Mouse (Mus musculus) stomach, postnatal 0 days (tissue): ENCODE measurements around the gene Dnaaf2. TPM values are rescaled to one million over a fixed set of nuclear protein-coding genes. Genes with fewer than 3 reads are reported as not detected.
"Not testable (repeated sequence)": the region's sequence is repeated elsewhere in the genome, so short reads cannot be mapped to it uniquely, and the experiment has no call there.

Experiments
- ATAC-seq: fragments of 200-750 bp; cut with Nextera tagmentation; 2 replicates; pipeline ENCODE4 v1.8.0; 2017; ENCODE audit not compliant: low FRiP score, low TSS enrichment
- DNase-seq: peaks from one replicate; pipeline ENCODE4 v3.0.0-alpha.2; 2016; ENCODE audit warnings: low spot score
- H3K27ac ChIP-seq: fragments of 300-500 bp; sonication (generic); replicated peaks from 2 replicates; pipeline ENCODE4 v1.5.1; 2014; ENCODE audit warnings: mild to moderate bottlenecking, control low read depth
- H3K27me3 ChIP-seq: fragments of 300-500 bp; sonication (generic); 2 replicates; pipeline ENCODE4 v1.6.1; 2014; ENCODE audit warnings: low read length; ENCODE audit not compliant: control insufficient read depth, insufficient read depth
- H3K36me3 ChIP-seq: fragments of 300-500 bp; sonication (generic); 2 replicates; pipeline ENCODE4 v1.6.1; 2014; ENCODE audit warnings: low read length, mixed read lengths; ENCODE audit not compliant: control insufficient read depth, insufficient read depth
- H3K4me1 ChIP-seq: fragments of 300-500 bp; sonication (generic); replicated peaks from 2 replicates; pipeline ENCODE4 v1.6.1; 2014; ENCODE audit warnings: antibody characterized with exemption; ENCODE audit not compliant: control insufficient read depth, insufficient read depth
- H3K4me2 ChIP-seq: fragments of 300-500 bp; sonication (generic); replicated peaks from 2 replicates; pipeline ENCODE4 v1.6.1; 2014; ENCODE audit warnings: low read depth, mild to moderate bottlenecking, control low read depth, moderate library complexity
- H3K4me3 ChIP-seq: fragments of 300-500 bp; sonication (generic); 2 replicates; pipeline ENCODE4 v1.5.1; 2014; ENCODE audit warnings: low read depth, low read length, control low read depth
- H3K9ac ChIP-seq: fragments of 300-500 bp; sonication (generic); 2 replicates; pipeline ENCODE4 v1.6.1; 2014; ENCODE audit warnings: mild to moderate bottlenecking, low read length, control low read depth, mixed read lengths
- H3K9me3 ChIP-seq: fragments of 300-500 bp; sonication (generic); 2 replicates; pipeline ENCODE4 v1.6.1; 2016; ENCODE audit warnings: low read length; ENCODE audit not compliant: control insufficient read depth
- CTCF ChIP-seq: IDR thresholded peaks from 2 replicates; pipeline ENCODE4 v1.5.1; 2016; ENCODE audit warnings: antibody characterized with exemption, low read depth, mild to moderate bottlenecking, moderate library complexity
- EP300 ChIP-seq: optimal IDR thresholded peaks from 2 replicates; pipeline ENCODE3; 2016; ENCODE audit warnings: antibody characterized with exemption
- WGBS: fragments of 180-500 bp; shearing (Covaris S2); extraction: QIAGEN DNeasy Blood & Tissue Kit; methylation state at CpG from one replicate; pipeline ENCODE4 v1.1.7; 2014; 5-methylcytosine and 5-hydroxymethylcytosine counted together
- polyA plus RNA-seq: library from polyadenylated mRNA; unstranded; fragments of >200 nt; fragmentation: Nextera tagmentation; extraction: Ambion mirVana; gene quantifications from 2 replicates; pipeline ENCODE4 v1.2.1, GENCODE M21; 2015

The Dnaaf2 gene
- polyA plus RNA-seq, 1 experiment from 2014 or later, result 4.0 TPM

DNA sequence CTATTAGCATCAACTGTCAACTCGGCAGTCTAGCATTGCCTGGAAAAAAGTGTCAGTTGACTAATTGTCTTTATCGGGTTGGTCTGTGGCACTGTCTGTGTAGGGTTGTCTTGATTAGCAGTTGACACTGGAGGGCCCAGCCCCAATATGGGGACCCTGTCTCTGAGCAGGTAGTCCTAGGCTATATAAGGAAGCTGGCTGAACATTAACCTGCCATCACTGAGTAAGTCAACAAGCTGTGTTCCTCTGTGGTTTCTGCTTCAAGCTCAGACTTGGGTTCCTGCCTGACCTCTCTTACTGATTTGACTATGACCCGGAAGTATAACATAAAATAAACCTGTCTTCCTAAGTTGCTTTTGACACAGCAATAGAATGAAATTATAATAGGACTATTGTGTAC lies 22.3 kb downstream of the Dnaaf2 start:
- Histone ChIP-seq H3K27ac (no peak overlapping the region), H3K4me1 (no peaks in the 10 kb centered on the region), H3K27me3 (no peaks in the 10 kb centered on the region), H3K9ac (no peak overlapping the region), H3K4me2 (no peak overlapping the region), H3K9me3 (no peaks in the 10 kb centered on the region), H3K36me3 (no peaks in the 10 kb centered on the region), H3K4me3 (no peak overlapping the region)
- DNase-seq (no peak), ATAC-seq (peak; percentile 78)
- TF ChIP-seq EP300 (no peak), CTCF (no peak)
- WGBS, result 80% methylated on average over 3 of the region's 3 CpGs

DNA sequence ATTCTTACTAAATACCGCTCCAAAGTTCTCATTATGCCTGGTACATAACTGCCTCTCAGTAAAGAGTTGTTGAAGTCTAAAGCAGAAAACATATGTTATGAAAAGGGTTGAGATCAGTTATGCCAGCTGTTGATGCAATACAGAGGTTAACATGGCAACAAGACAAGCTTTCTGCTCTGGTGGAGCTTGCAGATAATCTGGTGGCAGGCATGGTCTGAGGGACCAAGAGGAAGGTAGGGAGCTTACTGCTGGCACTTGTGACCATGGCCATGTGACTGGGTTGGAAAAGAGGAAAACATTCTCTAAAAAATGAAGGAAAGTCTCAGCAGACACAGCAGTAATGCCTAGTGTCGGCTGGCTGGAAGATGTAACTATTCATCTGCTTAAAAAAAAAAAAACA lies 26.9 kb downstream of the Dnaaf2 start:
- WGBS, result 91% methylated on average over 2 of the region's 2 CpGs
- TF ChIP-seq CTCF (no peak), EP300 (no peak)
- Histone ChIP-seq H3K9me3 (no peaks in the 10 kb centered on the region), H3K36me3 (no peaks in the 10 kb centered on the region), H3K4me1 (no peaks in the 10 kb centered on the region), H3K4me2 (no peak overlapping the region), H3K27me3 (no peaks in the 10 kb centered on the region), H3K4me3 (no peak overlapping the region), H3K27ac (no peak overlapping the region), H3K9ac (no peak overlapping the region)
- ATAC-seq (no peak), DNase-seq (no peak)

DNA sequence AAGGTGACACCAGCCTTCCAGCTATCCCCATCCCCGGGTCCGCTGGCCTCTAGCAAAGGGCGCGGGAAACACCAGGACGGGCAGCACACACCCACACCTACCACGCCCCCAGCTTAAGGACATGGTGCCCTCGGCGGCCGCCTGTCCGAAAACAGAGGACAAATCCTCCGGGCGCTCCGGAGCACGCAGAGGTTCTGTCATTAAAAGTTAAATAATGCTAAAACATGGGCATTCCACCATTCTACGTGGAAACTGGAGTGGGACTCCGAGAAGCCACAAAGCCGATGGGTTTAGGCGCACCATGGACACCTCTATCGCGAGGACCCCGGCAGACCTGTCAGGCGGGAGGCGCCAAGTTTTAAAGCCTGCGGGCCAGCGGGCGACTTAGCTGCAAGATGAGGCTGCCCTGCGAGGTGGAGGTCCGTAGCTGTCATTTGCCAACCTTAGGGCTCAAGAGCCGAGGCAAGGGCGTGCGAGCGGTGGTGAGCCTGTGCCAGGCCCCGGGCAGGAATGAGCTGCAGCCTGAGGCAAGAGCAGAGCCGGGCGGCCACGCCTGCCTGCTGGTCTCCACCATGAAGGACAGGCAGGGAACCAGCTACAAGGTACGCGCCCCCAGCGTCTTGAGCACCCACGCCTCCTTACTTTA lies 29.6 kb downstream of the Dnaaf2 start, which contains the start of gene Lrr1:
Lrr1 (plus strand) TSS at position 354 of the 646 bp plus-strand sequence.
- ATAC-seq, result peak; percentile 81
- TF ChIP-seq CTCF (0 out of 2 replicates have a peak, but pooled peaks have one; percentile 5), EP300 (peak; percentile 98)
- under 1% methylated on average over 40 of the region's 40 CpGs for WGBS
- Histone ChIP-seq H3K27ac (0 out of 2 replicates have a peak within 1 kb of the TSS, but pooled peaks have one; percentile 31), H3K4me3 (peak within 1 kb of the TSS; percentile 65), H3K4me2 (peak within 1 kb of the TSS; percentile 93), H3K9me3 (no peaks in the 10 kb centered on the region), H3K27me3 (no peaks in the 10 kb centered on the region), H3K4me1 (no peaks in the 10 kb centered on the region), H3K9ac (peak within 1 kb of the TSS; percentile 61), H3K36me3 (no peaks in the 10 kb centered on the region)
- peak; percentile 83 for DNase-seq

DNA sequence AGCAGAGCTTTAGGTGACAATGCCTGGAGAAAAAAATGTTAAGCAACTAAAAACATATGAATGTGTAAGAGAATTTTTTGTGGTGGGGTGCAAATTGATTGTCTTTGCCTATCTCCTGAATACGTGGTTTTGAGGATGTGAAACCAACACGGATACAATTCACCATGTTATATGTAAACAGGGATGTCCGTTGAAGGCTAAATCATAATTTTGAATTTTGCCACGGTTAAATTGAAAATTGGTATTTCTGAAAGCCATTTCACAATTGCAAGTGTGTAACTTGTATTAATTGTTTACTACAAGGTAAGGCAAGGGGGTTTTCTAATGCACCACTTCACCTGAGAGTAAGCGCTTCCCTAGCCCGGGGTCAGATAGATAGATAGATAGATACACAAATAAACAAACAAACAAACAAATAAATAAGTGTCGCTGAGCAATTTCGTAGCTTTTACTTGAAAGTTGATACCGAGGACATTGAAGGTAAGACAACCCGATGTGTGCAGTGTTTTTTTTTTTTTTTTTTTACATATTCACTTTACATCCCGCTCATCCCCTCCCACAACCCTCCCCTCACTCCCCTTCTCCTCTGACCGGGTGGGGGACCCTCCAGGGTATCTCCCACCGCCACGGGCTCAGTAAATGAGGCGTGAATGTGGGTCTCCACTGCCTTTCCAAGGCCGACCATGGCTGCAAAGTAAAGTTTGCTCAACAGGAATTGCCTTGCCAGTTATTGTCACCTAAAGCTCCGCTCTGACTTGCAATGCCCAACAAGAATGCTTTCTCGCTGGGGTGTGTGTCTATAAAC lies 30.4 kb downstream of the Dnaaf2 start:
- ATAC-seq, result no peak
- Histone ChIP-seq H3K4me3 (peak overlapping the region; percentile 65), H3K27ac (no peak overlapping the region), H3K4me2 (peak overlapping the region; percentile 93), H3K36me3 (no peaks in the 10 kb centered on the region), H3K4me1 (no peaks in the 10 kb centered on the region), H3K9me3 (no peaks in the 10 kb centered on the region), H3K9ac (peak overlapping the region; percentile 61), H3K27me3 (no peaks in the 10 kb centered on the region)
- WGBS, result 7% methylated on average over 18 of the region's 18 CpGs
- no peak for DNase-seq
- TF ChIP-seq EP300, result no peak

DNA sequence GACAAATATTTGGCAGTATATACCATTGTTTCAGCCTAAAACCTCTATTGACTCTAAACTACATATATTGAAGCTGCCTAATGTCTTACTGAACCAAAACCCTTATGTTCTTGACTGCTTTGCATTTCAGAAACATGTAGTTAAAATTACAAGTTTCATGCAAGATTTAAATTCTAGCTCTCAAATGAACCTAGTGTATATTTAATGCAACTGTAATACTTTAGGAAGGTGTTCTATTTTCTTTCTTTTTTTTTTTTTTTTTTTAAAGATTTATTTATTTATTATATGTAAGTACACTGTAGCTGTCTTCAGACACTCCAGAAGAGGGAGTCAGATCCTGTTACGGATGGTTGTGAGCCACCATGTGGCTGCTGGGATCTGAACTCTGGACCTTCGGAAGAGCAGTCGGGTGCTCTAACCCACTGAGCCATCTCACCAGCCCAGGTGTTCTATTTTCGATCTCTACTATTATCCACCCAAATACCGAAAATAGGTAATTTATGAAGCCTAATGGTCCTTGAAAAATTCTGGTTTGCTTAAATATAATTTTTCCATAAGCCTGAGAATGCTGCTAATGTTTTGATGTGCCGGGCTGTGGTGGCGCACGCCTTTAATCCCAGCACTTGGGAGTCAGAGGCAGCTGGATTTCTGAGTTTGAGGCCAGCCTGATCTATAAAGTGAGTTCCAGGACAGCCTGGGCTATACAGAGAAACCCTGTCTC lies 31.2 kb downstream of the Dnaaf2 start:
- H3K27ac ChIP-seq, H3K36me3 ChIP-seq, H3K4me3 ChIP-seq, H3K9me3 ChIP-seq, ATAC-seq, H3K27me3 ChIP-seq, H3K4me1 ChIP-seq, H3K9ac ChIP-seq, DNase-seq, H3K4me2 ChIP-seq: not testable (repeated sequence)
- WGBS, result 71% methylated on average over 8 of the region's 8 CpGs
